Mouse (Mus musculus) midbrain, postnatal 0 days (tissue): ENCODE measurements around the gene Gm20498. TPM values are rescaled to one million over a fixed set of nuclear protein-coding genes. Genes with fewer than 3 reads are reported as not detected.

Experiments
- ATAC-seq: fragments of 200-750 bp; cut with Nextera tagmentation; 2 replicates; pipeline ENCODE4 v1.8.0; 2017; ENCODE audit warnings: moderate number of reproducible peaks, mild to moderate bottlenecking, moderate TSS enrichment, moderate library complexity; ENCODE audit not compliant: low FRiP score
- DNase-seq: peaks from one replicate; pipeline ENCODE4 v3.0.0-alpha.2; 2015; ENCODE audit warnings: low spot score
- H3K27ac ChIP-seq: fragments of 300-500 bp; sonication (generic); 2 replicates; pipeline ENCODE4 v1.5.1; 2014; ENCODE audit warnings: low read depth, mild to moderate bottlenecking, low read length, mixed read lengths
- H3K27me3 ChIP-seq: fragments of 300-500 bp; sonication (generic); 2 replicates; pipeline ENCODE4 v1.6.1; 2014; ENCODE audit warnings: low read length, control low read depth, mixed read lengths; ENCODE audit not compliant: insufficient read depth
- H3K36me3 ChIP-seq: fragments of 300-500 bp; sonication (generic); 2 replicates; pipeline ENCODE4 v1.6.1; 2014; ENCODE audit warnings: low read length, control low read depth, mixed read lengths; ENCODE audit not compliant: insufficient read depth
- H3K4me1 ChIP-seq: fragments of 300-500 bp; sonication (generic); 2 replicates; pipeline ENCODE4 v1.6.1; 2014; ENCODE audit warnings: mild to moderate bottlenecking, control low read depth, antibody characterized with exemption, low read length, mixed read lengths; ENCODE audit not compliant: insufficient read depth
- H3K4me2 ChIP-seq: fragments of 300-500 bp; sonication (generic); 2 replicates; pipeline ENCODE4 v1.6.1; 2014; ENCODE audit warnings: low read depth, mild to moderate bottlenecking, low read length, mixed read lengths; ENCODE audit not compliant: poor library complexity, severe bottlenecking
- H3K4me3 ChIP-seq: fragments of 300-500 bp; sonication (generic); 2 replicates; pipeline ENCODE4 v1.5.1; 2014; ENCODE audit warnings: low read depth, mild to moderate bottlenecking, low read length, moderate library complexity
- H3K9ac ChIP-seq: fragments of 300-500 bp; sonication (generic); replicated peaks from 2 replicates; pipeline ENCODE4 v1.6.1; 2014; ENCODE audit warnings: mild to moderate bottlenecking, low read length, moderate library complexity, mixed read lengths; ENCODE audit not compliant: poor library complexity, severe bottlenecking
- H3K9me3 ChIP-seq: fragments of 300-500 bp; sonication (generic); 2 replicates; pipeline ENCODE4 v1.6.1; 2016; ENCODE audit warnings: low read length, control low read depth
- CTCF ChIP-seq: IDR thresholded peaks from 2 replicates; pipeline ENCODE4 v1.5.1; 2016; ENCODE audit warnings: antibody characterized with exemption, mild to moderate bottlenecking
- WGBS: fragments of 180-500 bp; shearing (Covaris S2); extraction: QIAGEN DNeasy Blood & Tissue Kit; methylation state at CpG from one replicate; pipeline ENCODE4 v1.1.7; 2014; 5-methylcytosine and 5-hydroxymethylcytosine counted together
- polyA plus RNA-seq: library from polyadenylated mRNA; unstranded; fragments of >200 nt; fragmentation: Nextera tagmentation; extraction: Ambion mirVana; gene quantifications from 2 replicates; pipeline ENCODE4 v1.2.1, GENCODE M21; 2015
- total RNA-seq: library from RNA; depleted of rRNA; stranded (reverse); fragments of >200 nt; gene quantifications from 2 replicates; pipeline ENCODE4 v1.2.3, GENCODE M21; 2014; rRNA removed

The Gm20498 gene
- total RNA-seq (11.4 and 26.7 TPM in 2 replicates), polyA plus RNA-seq (46.8 and 48.0 TPM in 2 replicates)

- no peaks in the 10 kb centered on the region for H3K9me3 ChIP-seq
- H3K36me3 ChIP-seq, result no peaks in the 10 kb centered on the region
- under 1% methylated on average over 46 of the region's 46 CpGs for WGBS
- ATAC-seq, result peak; percentile 91
- H3K27ac ChIP-seq, result peak within 1 kb of the TSS; percentile 81
- TF ChIP-seq CTCF, result no peak
- H3K9ac ChIP-seq, result peak within 1 kb of the TSS; percentile 86
- H3K4me2 ChIP-seq, result peak within 1 kb of the TSS; percentile 61
- H3K4me3 ChIP-seq, result peak within 1 kb of the TSS; percentile 85
- peaks cover 5% of the 10 kb centered on the region; the same call in 1 of the 2 replicates for H3K4me1 ChIP-seq
- no peaks in the 10 kb centered on the region for H3K27me3 ChIP-seq
- peak; percentile 94 for DNase-seq
Observed at GRCm38 (mm10) chr12:81532316-81533028, at the start of gene Gm20498, which contains the start of gene Synj2bp. Gene Gm20498 (minus strand): TSS chr12:81532905. Gene Synj2bp (minus strand): TSS chr12:81532911.

DNA sequence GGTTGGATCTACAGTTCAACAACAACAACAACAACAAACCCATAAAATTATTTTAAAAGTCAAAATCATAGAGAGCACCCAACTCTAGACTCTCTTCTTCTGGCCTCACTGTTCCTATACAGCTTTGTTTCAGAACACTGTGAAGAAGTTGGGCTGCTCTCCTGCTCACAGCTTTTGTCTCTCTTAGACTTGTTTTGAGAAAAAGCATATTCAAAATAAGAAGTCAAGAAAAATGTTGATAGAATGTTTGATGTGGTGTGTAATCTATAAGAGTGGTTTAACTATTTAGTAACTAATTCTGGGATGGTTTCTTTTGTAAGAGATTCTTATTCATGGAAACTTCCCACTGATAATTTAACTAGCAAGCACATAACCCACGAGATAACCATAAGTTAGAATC is 35.7 kb upstream of the Gm20498 start, which contains the start of gene Adam21:
Gene Adam21 (minus strand): TSS at position 101 of the 400 bp plus-strand sequence.
- Histone ChIP-seq H3K4me3 (no peak within 1 kb of the TSS), H3K36me3 (peaks cover 8% of the 10 kb centered on the region; the same call in 1 of the 2 replicates), H3K9me3 (no peaks in the 10 kb centered on the region), H3K4me1 (no peaks in the 10 kb centered on the region), H3K9ac (no peak within 1 kb of the TSS), H3K4me2 (no peak within 1 kb of the TSS), H3K27ac (no peak within 1 kb of the TSS), H3K27me3 (no peaks in the 10 kb centered on the region)
- no peak for ATAC-seq
- 95% methylated on average over 1 of the region's 1 CpGs for WGBS
- DNase-seq, result no peak
- no peak for TF ChIP-seq CTCF

DNA sequence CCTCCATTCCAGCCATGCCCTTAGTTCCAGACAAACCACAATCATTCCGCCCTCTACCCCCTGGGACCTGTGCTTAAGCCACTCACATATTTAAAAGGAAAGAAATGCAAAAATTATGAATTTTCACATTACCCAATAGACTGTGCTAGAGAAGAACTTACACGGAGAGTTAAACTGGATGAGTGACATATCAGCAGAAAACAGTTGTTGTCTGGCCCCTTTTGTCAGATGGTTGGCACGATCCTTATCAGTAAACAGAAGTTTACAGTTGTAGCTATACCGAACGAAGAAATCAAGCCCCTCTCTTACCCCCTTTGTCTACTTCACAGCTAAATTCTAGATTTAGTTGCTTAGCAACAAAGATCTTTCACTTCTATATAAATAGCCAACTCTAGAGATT is 35.2 kb upstream of the Gm20498 start:
- DNase-seq (no peak), ATAC-seq (no peak)
- Histone ChIP-seq H3K4me1 (no peaks in the 10 kb centered on the region), H3K27me3 (no peaks in the 10 kb centered on the region), H3K9me3 (no peaks in the 10 kb centered on the region), H3K36me3 (peaks cover 6% of the 10 kb centered on the region; the same call in 1 of the 2 replicates), H3K4me2 (no peak overlapping the region), H3K4me3 (no peak overlapping the region), H3K27ac (no peak overlapping the region), H3K9ac (no peak overlapping the region)
- TF ChIP-seq CTCF, result no peak
- WGBS, result 78% methylated on average over 5 of the region's 5 CpGs

GRCm38 (mm10) chr12:81564173-81564572 is 31.5 kb upstream of the Gm20498 start:
- Histone ChIP-seq H3K9ac (no peak overlapping the region), H3K9me3 (no peaks in the 10 kb centered on the region), H3K4me3 (no peak overlapping the region), H3K27me3 (no peaks in the 10 kb centered on the region), H3K36me3 (no peaks in the 10 kb centered on the region), H3K4me2 (no peak overlapping the region), H3K27ac (no peak overlapping the region), H3K4me1 (no peaks in the 10 kb centered on the region)
- no peak for ATAC-seq
- no peak for TF ChIP-seq CTCF
- 97% methylated on average over 3 of the region's 3 CpGs for whole genome bisulfite sequencing
- DNase-seq, result no peak

- DNase-seq (no peak), ATAC-seq (no peak)
- 87% methylated on average over 3 of the region's 3 CpGs for WGBS
Observed at GRCm38 (mm10) chr12:81549286-81549685, 16.6 kb upstream of the Gm20498 start.

DNA sequence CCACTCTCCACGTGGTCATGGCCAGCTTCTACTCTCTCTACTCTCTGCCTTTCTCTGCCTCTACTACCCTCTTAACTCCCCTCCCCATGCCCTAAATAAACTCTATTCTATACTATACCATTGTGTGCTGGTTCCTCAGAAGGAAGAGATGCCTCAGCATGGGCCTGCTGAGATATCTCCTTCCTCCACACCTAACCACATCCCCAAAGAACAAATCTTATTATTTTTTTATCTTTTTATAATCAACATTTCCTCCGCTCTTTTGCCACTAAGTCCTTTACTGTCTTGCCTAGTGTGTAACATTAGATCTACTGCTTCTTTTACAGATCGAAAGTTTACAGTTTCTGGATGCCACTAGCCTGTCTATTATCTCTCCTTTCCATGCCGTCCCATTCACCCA is 14.5 kb upstream of the Gm20498 start:
- no peak overlapping the region for H3K9ac ChIP-seq
- H3K27me3 ChIP-seq, result no peaks in the 10 kb centered on the region
- WGBS, result 66% methylated on average over 4 of the region's 4 CpGs
- H3K4me3 ChIP-seq, result no peak overlapping the region
- DNase-seq (no peak), ATAC-seq (no peak)
- no peak overlapping the region for H3K27ac ChIP-seq
- H3K9me3 ChIP-seq, result no peaks in the 10 kb centered on the region
- no peak overlapping the region for H3K4me2 ChIP-seq
- TF ChIP-seq CTCF, result no peak
- H3K36me3 ChIP-seq, result no peaks in the 10 kb centered on the region
- H3K4me1 ChIP-seq, result no peaks in the 10 kb centered on the region

More at GRCm38 (mm10) chr12:81549286-81549685, 16.6 kb upstream of the Gm20498 start:
- Histone ChIP-seq H3K4me2 (no peak overlapping the region), H3K27me3 (no peaks in the 10 kb centered on the region), H3K9ac (no peak overlapping the region), H3K9me3 (no peaks in the 10 kb centered on the region), H3K36me3 (no peaks in the 10 kb centered on the region), H3K4me3 (no peak overlapping the region), H3K4me1 (no peaks in the 10 kb centered on the region), H3K27ac (no peak overlapping the region)
- no peak for TF ChIP-seq CTCF
